Mouse (Mus musculus) c-Kit-positive CD71-positive TER-119-negative erythroid progenitor cells, embryonic 14.5 days (primary cell): ENCODE data around the gene Pdgfa.

Experiments
- DNase-seq: peaks from one replicate; pipeline ENCODE4 v3.0.0-alpha.2; 2013; ENCODE audit warnings: low read depth

Gene Pdgfa

GRCm38 (mm10) chr5:138953986-138954385 is 43.2 kb downstream of the Pdgfa start:
- no peak for DNase-seq

GRCm38 (mm10) chr5:138952969-138953368 is 44.2 kb downstream of the Pdgfa start:
- DNase-seq, result no peak

- no peak for DNase-seq
Measured at GRCm38 (mm10) chr5:138951305-138951704, 45.9 kb downstream of the Pdgfa start.

GRCm38 (mm10) chr5:138949165-138949564 is 48.0 kb downstream of the Pdgfa start:
- DNase-seq, result no peak

- no peak for DNase-seq
Measured at GRCm38 (mm10) chr5:138948031-138948980, 48.9 kb downstream of the Pdgfa start.

GRCm38 (mm10) chr5:138947487-138947886 is 49.7 kb downstream of the Pdgfa start:
- no peak for DNase-seq

DNA sequence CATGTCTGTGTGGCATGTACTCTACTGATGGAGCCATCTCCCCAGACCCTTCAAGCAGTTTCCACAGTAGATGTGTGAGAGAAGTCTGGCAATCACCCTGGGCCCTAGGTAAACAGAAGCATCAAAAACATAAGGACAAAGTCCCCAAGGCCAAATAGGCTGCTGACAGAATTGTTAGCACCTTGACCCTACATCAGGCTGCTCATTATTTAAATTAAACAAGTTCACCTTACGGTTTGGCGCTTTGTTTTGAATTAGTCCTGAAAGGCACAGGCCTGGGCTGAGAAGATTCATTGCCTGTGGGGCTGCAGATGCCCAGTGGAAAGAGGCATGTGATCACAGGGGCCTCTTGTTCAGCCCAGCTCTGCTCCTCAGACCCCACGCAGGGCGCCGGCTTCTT is 50.2 kb downstream of the Pdgfa start:
- no peak for DNase-seq

DNA sequence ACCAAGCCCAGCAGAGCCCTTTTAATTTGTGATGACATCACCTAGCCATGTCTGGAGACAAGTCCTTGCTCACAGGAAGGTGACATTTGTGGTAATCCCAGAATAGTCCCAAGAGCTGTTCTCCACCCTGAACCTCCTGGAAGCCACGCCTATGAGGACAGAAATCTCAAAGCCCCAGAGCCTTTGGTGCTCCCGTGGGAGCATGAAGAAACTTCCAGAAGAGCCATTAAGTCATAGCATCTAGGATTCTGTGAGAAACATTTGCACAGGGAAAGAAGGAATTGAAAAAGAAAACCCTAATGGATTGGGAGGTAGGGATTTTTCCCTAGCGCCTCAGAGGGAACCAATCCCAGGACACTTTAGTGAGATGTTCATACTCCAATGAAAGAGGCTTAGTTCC is 52.2 kb downstream of the Pdgfa start:
- no peak for DNase-seq

- no peak for DNase-seq
Measured at GRCm38 (mm10) chr5:138944551-138944950, 52.6 kb downstream of the Pdgfa start.

GRCm38 (mm10) chr5:138941842-138942241 is 55.3 kb downstream of the Pdgfa start:
- no peak for DNase-seq

- no peak for DNase-seq
Measured at GRCm38 (mm10) chr5:138940576-138940975, 56.6 kb downstream of the Pdgfa start.

- DNase-seq, result no peak
Measured at GRCm38 (mm10) chr5:138938572-138939163, 58.5 kb downstream of the Pdgfa start.

DNA sequence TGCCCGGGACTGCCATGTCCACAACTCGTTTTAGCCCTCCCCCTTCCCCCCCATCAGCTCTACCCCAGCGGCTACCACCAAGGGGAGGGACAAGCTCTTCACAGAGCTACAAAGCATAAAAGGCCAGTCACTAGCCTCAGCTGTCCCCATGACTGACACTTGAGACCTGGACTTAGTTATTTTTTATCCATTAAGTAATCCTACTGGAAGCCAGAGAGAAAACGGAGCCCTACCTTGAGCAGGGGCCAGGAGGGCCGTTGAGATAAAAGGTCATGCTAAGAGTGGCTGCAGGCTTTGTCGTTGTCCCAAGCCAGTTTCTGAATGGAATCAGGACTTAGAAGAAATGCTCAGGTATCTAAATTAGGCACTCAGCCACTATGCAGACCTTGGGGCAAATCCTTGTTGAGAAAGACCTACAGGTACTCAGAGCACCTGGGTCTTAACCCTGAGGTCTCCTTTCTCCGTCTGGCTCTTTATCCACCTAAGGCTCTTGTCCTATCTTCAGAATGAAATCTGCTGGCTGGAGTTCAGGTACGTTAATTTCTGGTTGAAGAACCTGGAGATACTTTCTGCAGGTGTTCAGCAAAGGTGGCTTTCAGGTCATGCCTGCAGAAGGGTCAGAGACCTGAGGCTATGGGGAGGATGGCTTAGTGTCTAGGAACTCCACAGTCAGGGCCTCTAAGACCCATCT is 60.6 kb downstream of the Pdgfa start:
- DNase-seq, result no peak

DNA sequence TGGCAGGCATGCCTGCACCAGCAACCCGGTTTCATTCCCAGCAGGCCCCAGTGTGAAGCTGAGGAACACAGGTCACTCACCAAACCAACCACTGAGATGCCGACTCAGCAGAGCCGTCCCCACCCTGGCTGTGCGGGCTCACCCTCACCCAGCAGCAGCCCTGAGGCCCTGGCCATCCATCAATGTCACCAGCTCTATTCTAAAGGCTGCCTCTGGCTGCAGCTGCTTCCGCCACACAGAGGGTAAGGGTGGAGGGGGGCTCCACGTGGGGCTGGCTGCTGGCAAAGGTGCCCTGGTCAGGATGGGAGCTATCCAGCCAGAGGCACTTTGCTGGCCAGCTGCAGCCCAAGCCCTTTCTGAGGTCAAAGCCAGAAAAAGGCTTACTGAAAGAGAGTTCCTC is 62.6 kb downstream of the Pdgfa start:
- no peak for DNase-seq

GRCm38 (mm10) chr5:138932460-138933432 is 64.4 kb downstream of the Pdgfa start:
- no peak for DNase-seq

DNA sequence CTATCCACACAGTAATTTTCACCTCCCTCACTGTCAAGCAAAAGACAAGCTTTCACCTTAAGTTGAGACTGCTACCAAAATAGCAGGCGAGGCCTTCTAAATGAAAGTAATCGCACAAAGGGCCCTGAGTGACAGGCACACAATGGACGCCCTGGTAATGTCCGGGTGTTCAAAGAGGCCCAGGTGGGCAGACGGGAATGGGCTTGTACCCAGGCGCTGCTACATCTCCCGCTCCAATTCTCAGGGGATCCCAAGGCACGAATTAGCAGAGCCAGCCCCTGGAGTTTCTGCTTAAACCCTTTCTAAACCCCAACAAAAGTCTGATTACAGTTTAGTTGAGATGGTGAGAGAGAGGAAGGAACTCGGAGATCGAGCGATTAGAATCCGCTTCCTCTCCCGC is 65.3 kb downstream of the Pdgfa start:
- DNase-seq, result no peak

DNA sequence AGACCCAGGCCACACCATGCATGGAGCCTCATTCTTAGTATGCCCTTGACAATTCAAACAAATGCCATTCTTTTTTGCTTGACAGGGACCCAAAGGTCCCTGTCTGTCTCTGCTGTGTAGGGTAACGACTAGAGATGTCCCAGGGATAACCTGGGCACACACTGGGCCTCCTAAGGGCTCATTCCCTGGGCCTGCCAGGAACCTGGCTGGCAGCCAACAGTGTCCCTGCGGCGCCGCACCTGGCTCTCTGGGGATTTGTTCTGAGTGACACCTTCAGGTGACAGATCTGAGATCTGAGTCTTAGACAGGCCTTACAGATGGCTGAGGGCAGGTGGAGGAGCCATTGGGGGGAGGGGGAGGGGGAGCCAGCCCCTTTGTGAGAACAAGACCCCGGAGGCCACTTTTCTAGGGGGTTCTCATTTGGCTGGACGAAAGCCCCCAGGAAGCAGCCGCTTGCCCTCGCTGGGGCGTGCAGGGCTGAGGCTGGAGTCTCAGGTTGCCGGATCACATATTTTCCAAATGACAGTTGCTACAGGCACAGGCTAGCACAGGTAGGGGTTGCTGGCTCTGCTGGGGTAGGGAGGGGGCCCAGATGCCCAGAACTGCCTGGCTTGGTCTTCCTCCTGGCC is 67.2 kb downstream of the Pdgfa start:
- no peak for DNase-seq
